Mouse (Mus musculus) right cerebral cortex, postnatal 10 days (tissue): ENCODE data around the gene Rfx7.
A peak's percentile ranks its signal among the peaks of the same experiment; 100 is the strongest.
"Not testable (repeated sequence)": the region's sequence is repeated elsewhere in the genome, so short reads cannot be mapped to it uniquely, and the experiment has no call there.

ENCODE experiments used
- DNase-seq, 2 experiments: peaks; one replicate each; pipeline ENCODE4 v3.0.0; 2021; ENCODE audit warnings: low spot score in 2 of 2

Gene Rfx7

GRCm38 (mm10) chr9:72543590-72543989 is 11.6 kb downstream of the Rfx7 start:
- no peak for DNase-seq

GRCm38 (mm10) chr9:72558780-72559179 is 26.7 kb downstream of the Rfx7 start:
- DNase-seq: no peak

- DNase-seq: no peak
Measured at GRCm38 (mm10) chr9:72560316-72560715, 28.3 kb downstream of the Rfx7 start.

GRCm38 (mm10) chr9:72563277-72563676 is 31.2 kb downstream of the Rfx7 start:
- DNase-seq: no peak

GRCm38 (mm10) chr9:72567116-72567515 is 35.1 kb downstream of the Rfx7 start:
- DNase-seq: no peak

GRCm38 (mm10) chr9:72580216-72580615 is 48.2 kb downstream of the Rfx7 start:
- DNase-seq: no peak

GRCm38 (mm10) chr9:72590861-72591260 is 58.8 kb downstream of the Rfx7 start:
- no peak for DNase-seq

- DNase-seq: no peak
Measured at GRCm38 (mm10) chr9:72592016-72592415, 60.0 kb downstream of the Rfx7 start.

- DNase-seq: not testable (repeated sequence)
Measured at GRCm38 (mm10) chr9:72594656-72595055, 62.6 kb downstream of the Rfx7 start.

GRCm38 (mm10) chr9:72600142-72600541 is 68.1 kb downstream of the Rfx7 start:
- DNase-seq: no peak

- no peak for DNase-seq
Measured at GRCm38 (mm10) chr9:72609771-72610170, 77.7 kb downstream of the Rfx7 start.

- peak in 1 of 2 experiments; percentile 48 for DNase-seq
Measured at GRCm38 (mm10) chr9:72613884-72614283, 81.8 kb downstream of the Rfx7 start.

- DNase-seq: no peak
Measured at GRCm38 (mm10) chr9:72614786-72615480, 82.9 kb downstream of the Rfx7 start.

- no peak for DNase-seq
Measured at GRCm38 (mm10) chr9:72618037-72618436, 86.0 kb downstream of the Rfx7 start.

- no peak for DNase-seq
Measured at GRCm38 (mm10) chr9:72623605-72624004, 91.6 kb downstream of the Rfx7 start.

GRCm38 (mm10) chr9:72627598-72627997 is 95.6 kb downstream of the Rfx7 start:
- DNase-seq: no peak

GRCm38 (mm10) chr9:72628591-72628990 is 96.6 kb downstream of the Rfx7 start:
- DNase-seq: peak; percentile 42 to 70

- DNase-seq: no peak
Measured at GRCm38 (mm10) chr9:72632198-72632597, 100.2 kb downstream of the Rfx7 start.

- DNase-seq: no peak
Measured at GRCm38 (mm10) chr9:72635134-72635533, 103.1 kb downstream of the Rfx7 start.

GRCm38 (mm10) chr9:72636547-72636946 is 104.5 kb downstream of the Rfx7 start:
- no peak for DNase-seq

GRCm38 (mm10) chr9:72637243-72637642 is 105.2 kb downstream of the Rfx7 start:
- DNase-seq: no peak

GRCm38 (mm10) chr9:72638951-72639842 is 107.2 kb downstream of the Rfx7 start:
- DNase-seq: no peak
